Mouse (Mus musculus) midbrain, embryonic 16.5 days (tissue): Measurements from ENCODE around the gene Samd4b. TPM values are rescaled to one million over a fixed set of nuclear protein-coding genes. Genes with fewer than 3 reads are reported as not detected.
A peak's percentile ranks its signal among the peaks of the same experiment; 100 is the strongest.

Experiments
- ATAC-seq: fragments of 200-750 bp; cut with Nextera tagmentation; 2 replicates; pipeline ENCODE4 v1.8.0; 2017; ENCODE audit warnings: moderate TSS enrichment
- H3K27ac ChIP-seq: fragments of 300-500 bp; sonication (generic); 2 replicates; pipeline ENCODE4 v1.5.1; 2014; ENCODE audit warnings: mild to moderate bottlenecking, low read length, mixed read lengths
- H3K27me3 ChIP-seq: fragments of 300-500 bp; sonication (generic); 2 replicates; pipeline ENCODE4 v1.6.1; 2014; ENCODE audit warnings: low read depth, low read length, mixed read lengths; ENCODE audit not compliant: control insufficient read depth, insufficient read depth
- H3K36me3 ChIP-seq: fragments of 300-500 bp; sonication (generic); 2 replicates; pipeline ENCODE4 v1.6.1; 2014; ENCODE audit warnings: mild to moderate bottlenecking, low read length, moderate library complexity, mixed read lengths; ENCODE audit not compliant: control insufficient read depth, insufficient read depth
- H3K4me1 ChIP-seq: fragments of 300-500 bp; sonication (generic); 2 replicates; pipeline ENCODE4 v1.6.1; 2014; ENCODE audit warnings: mild to moderate bottlenecking, low read length, mixed read lengths; ENCODE audit not compliant: control insufficient read depth, insufficient read depth
- H3K4me2 ChIP-seq: fragments of 300-500 bp; sonication (generic); 2 replicates; pipeline ENCODE4 v1.6.1; 2014; ENCODE audit warnings: mild to moderate bottlenecking, low read length, mixed read lengths
- H3K4me3 ChIP-seq: fragments of 300-500 bp; sonication (generic); 2 replicates; pipeline ENCODE4 v1.5.1; 2014; ENCODE audit warnings: low read depth, mild to moderate bottlenecking, low read length, moderate library complexity, mixed read lengths
- H3K9ac ChIP-seq: fragments of 300-500 bp; sonication (generic); 2 replicates; pipeline ENCODE4 v1.6.1; 2014; ENCODE audit warnings: low read depth, low read length, mixed read lengths
- H3K9me3 ChIP-seq: fragments of 300-500 bp; sonication (generic); replicated peaks from 2 replicates; pipeline ENCODE4 v1.6.1; 2014; ENCODE audit warnings: mild to moderate bottlenecking, low read length, mixed read lengths; ENCODE audit not compliant: control insufficient read depth, poor library complexity, severe bottlenecking
- WGBS: fragments of 180-500 bp; shearing (Covaris S2); extraction: QIAGEN DNeasy Blood & Tissue Kit; methylation state at CpG from one replicate; pipeline ENCODE4 v1.1.7; 2014; 5-methylcytosine and 5-hydroxymethylcytosine counted together
- polyA plus RNA-seq: library from polyadenylated mRNA; unstranded; fragments of >200 nt; fragmentation: Nextera tagmentation; extraction: Ambion mirVana; gene quantifications from 2 replicates; pipeline ENCODE4 v1.2.1, GENCODE M21; 2015

The Samd4b gene
- polyA plus RNA-seq, 1 experiment from 2014 or later, result 20.4 TPM

DNA sequence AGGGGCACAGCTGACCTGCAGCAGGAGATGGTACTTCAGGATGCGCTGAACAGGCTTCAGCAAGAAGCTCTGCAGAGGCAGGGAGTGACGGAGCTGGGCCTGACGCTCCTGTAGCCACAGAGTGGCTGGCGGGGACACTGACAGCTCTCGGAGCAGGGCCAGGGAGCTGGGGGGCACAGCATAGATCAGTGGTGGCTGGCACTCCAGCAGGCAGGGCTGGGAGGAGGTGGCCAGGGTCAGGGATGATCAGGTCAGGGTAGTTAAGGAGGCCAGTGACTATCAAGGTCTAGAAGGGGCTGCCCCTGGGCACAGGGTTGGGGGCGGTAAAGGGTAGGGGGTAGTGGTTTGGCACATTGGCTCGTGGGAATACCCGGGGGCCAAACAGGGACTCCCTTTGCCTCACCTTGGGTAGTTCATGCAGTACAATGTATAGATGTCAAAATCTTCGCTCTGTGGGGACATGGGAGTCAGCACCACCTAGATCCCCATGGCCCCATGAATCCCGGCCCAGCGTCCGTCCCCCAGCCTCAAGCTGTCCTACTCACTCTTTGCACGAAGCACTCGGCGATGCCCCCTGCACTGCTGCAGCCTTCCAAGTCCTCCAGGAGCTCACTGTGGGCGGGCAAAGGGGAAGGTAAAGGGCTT lies 229.5 kb downstream of the Samd4b start:
- ATAC-seq, result no peak
- Histone ChIP-seq H3K36me3 (no peaks in the 10 kb centered on the region), H3K9me3 (no peaks in the 10 kb centered on the region), H3K27ac (no peak overlapping the region), H3K4me2 (no peak overlapping the region), H3K4me1 (peaks cover 9% of the 10 kb centered on the region), H3K4me3 (no peak overlapping the region), H3K9ac (peak overlapping the region; percentile 25; the same call in 1 of the 2 replicates), H3K27me3 (no peaks in the 10 kb centered on the region)
- 91% methylated on average over 16 of the region's 16 CpGs for WGBS

- Histone ChIP-seq H3K4me2 (no peak overlapping the region), H3K36me3 (no peaks in the 10 kb centered on the region), H3K9ac (no peak overlapping the region), H3K27me3 (no peaks in the 10 kb centered on the region), H3K4me1 (peaks cover 9% of the 10 kb centered on the region), H3K9me3 (no peaks in the 10 kb centered on the region), H3K4me3 (no peak overlapping the region), H3K27ac (no peak overlapping the region)
- no peak for ATAC-seq
- 90% methylated on average over 16 of the region's 16 CpGs for WGBS
Measured at GRCm38 (mm10) chr7:28367663-28368275, 230.2 kb downstream of the Samd4b start.

DNA sequence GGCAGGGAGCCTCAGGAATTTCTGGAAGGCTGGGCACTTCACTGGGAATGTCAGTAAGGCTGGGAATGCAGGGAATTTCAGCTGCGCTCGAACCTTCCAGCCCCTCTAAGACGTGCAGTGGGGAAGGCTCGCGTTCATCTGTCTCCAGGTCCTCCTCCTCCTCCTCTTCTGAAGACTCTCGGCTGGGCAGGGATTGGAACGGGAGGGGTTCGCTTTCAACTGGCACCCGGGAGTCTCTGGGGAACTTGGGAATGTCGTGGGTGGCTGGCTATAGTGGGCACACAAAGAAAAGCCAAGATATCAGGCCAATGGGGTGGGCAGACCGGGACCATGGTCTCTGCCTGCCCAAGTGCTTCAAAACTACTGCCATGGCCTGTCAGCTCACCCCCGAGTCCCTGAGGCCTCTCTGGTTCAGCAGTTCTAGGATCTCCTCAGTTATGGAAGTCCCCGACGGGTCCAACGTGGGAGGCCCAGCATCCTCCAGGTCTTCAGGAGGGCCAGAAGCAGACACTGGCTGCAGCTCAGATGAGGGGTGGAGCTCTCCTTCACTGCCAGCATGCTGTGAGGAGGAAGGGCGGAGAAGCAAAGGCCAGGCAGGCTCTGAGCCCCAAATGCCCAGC lies 235.4 kb downstream of the Samd4b start:
- no peak overlapping the region for H3K4me3 ChIP-seq
- H3K4me1 ChIP-seq, result peaks cover 6% of the 10 kb centered on the region; the same call in 1 of the 2 replicates
- H3K36me3 ChIP-seq, result no peaks in the 10 kb centered on the region; the same call in 1 of the 2 replicates
- no peak for ATAC-seq
- no peaks in the 10 kb centered on the region for H3K27me3 ChIP-seq
- H3K9ac ChIP-seq, result no peak overlapping the region
- no peaks in the 10 kb centered on the region for H3K9me3 ChIP-seq
- 88% methylated on average over 16 of the region's 16 CpGs for WGBS
- no peak overlapping the region for H3K27ac ChIP-seq
- H3K4me2 ChIP-seq, result no peak overlapping the region

GRCm38 (mm10) chr7:28361647-28362341 lies 236.2 kb downstream of the Samd4b start:
- Histone ChIP-seq H3K9me3 (no peaks in the 10 kb centered on the region), H3K9ac (no peak overlapping the region), H3K27me3 (no peaks in the 10 kb centered on the region), H3K27ac (no peak overlapping the region), H3K4me1 (peaks cover 6% of the 10 kb centered on the region; the same call in 1 of the 2 replicates), H3K4me3 (no peak overlapping the region), H3K36me3 (no peaks in the 10 kb centered on the region; the same call in 1 of the 2 replicates), H3K4me2 (no peak overlapping the region)
- WGBS, result 94% methylated on average over 19 of the region's 20 CpGs
- ATAC-seq, result no peak

DNA sequence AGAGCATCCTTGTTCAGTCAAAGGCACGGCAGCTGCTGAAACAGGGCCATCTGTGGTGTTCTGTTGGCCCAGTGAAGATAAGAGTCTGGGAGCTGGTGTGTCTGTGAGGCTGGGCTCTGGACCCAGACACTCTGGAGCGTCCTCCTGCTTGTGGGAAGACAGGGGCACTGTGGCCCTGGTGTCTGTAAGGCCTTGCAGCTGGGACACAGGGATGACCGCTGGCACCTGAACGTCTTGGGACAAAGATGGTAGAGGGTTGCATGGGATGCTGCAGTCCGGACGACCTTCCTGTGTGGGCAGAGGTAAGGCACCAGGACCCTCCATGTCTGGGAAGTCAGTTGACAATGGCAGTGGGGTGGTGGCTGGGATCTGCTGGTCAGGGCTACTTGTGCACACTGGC lies 237.7 kb downstream of the Samd4b start:
- no peak overlapping the region for H3K4me3 ChIP-seq
- no peak for ATAC-seq
- peaks cover 6% of the 10 kb centered on the region; the same call in 1 of the 2 replicates for H3K4me1 ChIP-seq
- WGBS, result 97% methylated on average over 6 of the region's 6 CpGs
- H3K4me2 ChIP-seq, result no peak overlapping the region
- no peak overlapping the region for H3K27ac ChIP-seq
- no peak overlapping the region for H3K9ac ChIP-seq
- no peaks in the 10 kb centered on the region for H3K9me3 ChIP-seq
- no peaks in the 10 kb centered on the region; the same call in 1 of the 2 replicates for H3K36me3 ChIP-seq
- H3K27me3 ChIP-seq, result no peaks in the 10 kb centered on the region

GRCm38 (mm10) chr7:28359854-28360253 lies 238.1 kb downstream of the Samd4b start:
- H3K9ac ChIP-seq, result no peak overlapping the region
- H3K9me3 ChIP-seq, result no peaks in the 10 kb centered on the region
- no peak overlapping the region for H3K27ac ChIP-seq
- H3K36me3 ChIP-seq, result no peaks in the 10 kb centered on the region; the same call in 1 of the 2 replicates
- no peak for ATAC-seq
- no peaks in the 10 kb centered on the region for H3K27me3 ChIP-seq
- WGBS, result 94% methylated on average over 10 of the region's 10 CpGs
- H3K4me1 ChIP-seq, result peaks cover 6% of the 10 kb centered on the region; the same call in 1 of the 2 replicates
- H3K4me3 ChIP-seq, result no peak overlapping the region
- no peak overlapping the region for H3K4me2 ChIP-seq

- H3K4me2 ChIP-seq, result no peak overlapping the region
- 42% methylated on average over 7 of the region's 7 CpGs for WGBS
- no peak for ATAC-seq
- H3K27ac ChIP-seq, result peak overlapping the region; percentile 25; the same call in 1 of the 2 replicates
- peaks cover 6% of the 10 kb centered on the region; the same call in 1 of the 2 replicates for H3K4me1 ChIP-seq
- no peaks in the 10 kb centered on the region for H3K9me3 ChIP-seq
- H3K9ac ChIP-seq, result no peak overlapping the region
- H3K4me3 ChIP-seq, result no peak overlapping the region
- no peaks in the 10 kb centered on the region for H3K27me3 ChIP-seq
- H3K36me3 ChIP-seq, result peaks cover 6% of the 10 kb centered on the region; the same call in 1 of the 2 replicates
Measured at GRCm38 (mm10) chr7:28358431-28358830, 239.5 kb downstream of the Samd4b start.

- H3K4me2 ChIP-seq, result no peak overlapping the region
- H3K27me3 ChIP-seq, result no peaks in the 10 kb centered on the region
- H3K4me1 ChIP-seq, result peaks cover 6% of the 10 kb centered on the region; the same call in 1 of the 2 replicates
- peaks cover 6% of the 10 kb centered on the region; the same call in 1 of the 2 replicates for H3K36me3 ChIP-seq
- peak overlapping the region; percentile 25; the same call in 1 of the 2 replicates for H3K27ac ChIP-seq
- no peak overlapping the region for H3K9ac ChIP-seq
- H3K9me3 ChIP-seq, result no peaks in the 10 kb centered on the region
- H3K4me3 ChIP-seq, result no peak overlapping the region
- ATAC-seq, result no peak
- 0% methylated on average over 5 of the region's 5 CpGs for WGBS
Measured at GRCm38 (mm10) chr7:28357984-28358383, 240.0 kb downstream of the Samd4b start.
